Mouse (Mus musculus) stomach, embryonic 14.5 days (tissue): ENCODE data around the gene Gypa. TPM values are rescaled to one million over a fixed set of nuclear protein-coding genes. Genes with fewer than 3 reads are reported as not detected.

ENCODE experiments used
- ATAC-seq: fragments of 200-750 bp; cut with Nextera tagmentation; 2 replicates; pipeline ENCODE4 v1.8.0; 2017; ENCODE audit warnings: low read depth, moderate TSS enrichment; ENCODE audit not compliant: insufficient number of reproducible peaks, insufficient read depth, low FRiP score
- H3K27ac ChIP-seq: fragments of 300-500 bp; sonication (generic); 2 replicates; pipeline ENCODE4 v1.5.1; 2014; ENCODE audit warnings: mild to moderate bottlenecking, low read length, moderate library complexity, mixed read lengths
- H3K27me3 ChIP-seq: fragments of 300-500 bp; sonication (generic); 2 replicates; pipeline ENCODE4 v1.6.1; 2014; ENCODE audit warnings: low read length, control low read depth, mixed read lengths; ENCODE audit not compliant: control insufficient read depth, insufficient read depth
- H3K36me3 ChIP-seq: fragments of 300-500 bp; sonication (generic); 2 replicates; pipeline ENCODE4 v1.6.1; 2014; ENCODE audit warnings: mild to moderate bottlenecking, control low read depth, low read length, moderate library complexity, mixed read lengths; ENCODE audit not compliant: control insufficient read depth, insufficient read depth
- H3K4me1 ChIP-seq: fragments of 300-500 bp; sonication (generic); 2 replicates; pipeline ENCODE4 v1.6.1; 2014; ENCODE audit warnings: low read length, control low read depth, mixed read lengths; ENCODE audit not compliant: control insufficient read depth, insufficient read depth
- H3K4me2 ChIP-seq: fragments of 300-500 bp; sonication (generic); replicated peaks from 2 replicates; pipeline ENCODE4 v1.6.1; 2014; ENCODE audit warnings: low read depth, low read length, control low read depth
- H3K4me3 ChIP-seq: fragments of 300-500 bp; sonication (generic); 2 replicates; pipeline ENCODE4 v1.5.1; 2014; ENCODE audit warnings: low read depth, low read length, control low read depth
- H3K9ac ChIP-seq: fragments of 300-500 bp; sonication (generic); replicated peaks from 2 replicates; pipeline ENCODE4 v1.6.1; 2014; ENCODE audit warnings: low read depth, mild to moderate bottlenecking, control low read depth, low read length, moderate library complexity, mixed read lengths
- H3K9me3 ChIP-seq: fragments of 300-500 bp; sonication (generic); 2 replicates; pipeline ENCODE4 v1.6.1; 2016; ENCODE audit warnings: low read depth, low read length, control low read depth; ENCODE audit not compliant: control insufficient read depth
- WGBS: fragments of 180-500 bp; shearing (Covaris S2); extraction: QIAGEN DNeasy Blood & Tissue Kit; methylation state at CpG from one replicate; pipeline ENCODE4 v1.1.7; 2014; 5-methylcytosine and 5-hydroxymethylcytosine counted together
- polyA plus RNA-seq: library from polyadenylated mRNA; unstranded; fragments of >200 nt; fragmentation: Nextera tagmentation; extraction: Ambion mirVana; gene quantifications from 2 replicates; pipeline ENCODE4 v1.2.1, GENCODE M21; 2014

Gene Gypa
- polyA plus RNA-seq, result 2.5 and 4.0 TPM in 2 replicates

DNA sequence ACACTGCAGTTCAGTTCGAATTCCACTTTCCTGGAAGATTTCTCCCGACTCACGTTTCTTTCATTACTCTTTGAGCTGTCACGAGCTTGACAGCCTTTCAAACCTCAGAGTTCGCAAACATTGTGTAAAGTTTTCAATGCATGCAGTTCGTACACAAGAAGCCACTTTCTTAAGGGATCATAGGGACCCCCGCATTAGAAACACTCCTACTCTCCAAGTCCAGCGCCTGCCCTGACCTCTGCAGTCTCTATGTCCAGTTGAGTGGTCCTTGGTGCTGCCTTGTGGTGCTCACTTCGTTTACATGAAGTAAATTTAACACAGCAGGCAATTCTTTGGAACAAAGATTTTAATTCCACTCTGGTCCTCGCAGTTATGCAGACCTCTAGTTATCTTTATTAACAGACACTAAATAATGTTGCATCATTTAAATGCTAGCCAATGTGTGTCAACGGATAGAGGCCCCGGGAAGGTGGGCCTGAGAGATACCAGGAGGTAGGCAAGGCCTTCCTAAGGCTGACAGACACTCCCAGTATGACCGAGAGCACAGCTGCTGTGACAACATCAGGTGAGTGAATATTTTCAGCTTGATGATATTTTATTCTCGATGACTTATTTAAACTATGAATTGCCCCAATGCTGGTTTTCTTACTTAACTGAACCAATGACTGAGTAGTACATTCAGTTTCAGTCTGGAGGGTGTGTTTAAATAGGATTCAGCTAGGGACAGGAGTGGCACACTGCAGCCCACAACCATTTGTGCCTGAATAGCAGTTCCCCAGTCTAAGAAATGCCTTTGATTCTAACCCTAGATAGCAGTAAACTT lies at the start of gene Gypa:
Gene Gypa, plus strand, starts transcription at position 259 of the 823 bp plus-strand sequence.
- Histone ChIP-seq H3K36me3 (no peaks in the 10 kb centered on the region), H3K9me3 (no peaks in the 10 kb centered on the region), H3K9ac (no peak within 1 kb of the TSS; the same call in none of the 2 replicates), H3K4me1 (no peaks in the 10 kb centered on the region), H3K27ac (no peak within 1 kb of the TSS), H3K27me3 (no peaks in the 10 kb centered on the region), H3K4me3 (peak within 1 kb of the TSS; percentile 37), H3K4me2 (peak within 1 kb of the TSS; percentile 64)
- WGBS, result 24% methylated on average over 14 of the region's 14 CpGs
- ATAC-seq, result peak; percentile 79; the same call in 1 of the 2 replicates

DNA sequence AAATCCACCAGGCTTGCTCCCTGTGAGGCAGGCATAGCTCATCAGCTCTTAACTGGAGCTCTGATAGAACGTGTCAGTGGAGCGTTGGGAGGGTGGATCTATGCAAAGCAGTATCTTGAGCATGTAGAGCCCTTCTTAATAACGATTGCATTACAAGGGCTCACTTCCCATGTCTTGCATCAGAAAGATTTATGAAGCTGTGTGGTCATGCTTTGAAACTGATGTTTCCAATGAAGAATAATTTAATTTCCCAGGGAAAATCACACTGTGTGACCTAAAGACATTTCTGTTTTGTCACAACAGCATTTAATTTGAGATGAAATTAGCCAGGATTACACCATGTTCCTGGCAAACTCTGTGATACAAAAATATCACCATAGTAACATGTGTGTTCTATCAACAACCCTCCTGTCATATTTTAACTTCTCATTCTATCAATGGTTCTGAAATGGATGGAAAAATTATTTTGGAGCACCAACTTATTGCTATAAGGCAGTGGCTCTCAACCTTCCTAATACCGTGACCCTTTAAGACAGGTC lies 49.0 kb upstream of the Gypa start:
- no peak overlapping the region for H3K4me3 ChIP-seq
- no peaks in the 10 kb centered on the region for H3K27me3 ChIP-seq
- H3K27ac ChIP-seq, result no peak overlapping the region
- 76% methylated on average over 4 of the region's 4 CpGs for WGBS
- H3K36me3 ChIP-seq, result no peaks in the 10 kb centered on the region
- H3K4me1 ChIP-seq, result no peaks in the 10 kb centered on the region
- ATAC-seq, result no peak
- H3K4me2 ChIP-seq, result no peak overlapping the region
- no peak overlapping the region for H3K9ac ChIP-seq
- H3K9me3 ChIP-seq, result no peaks in the 10 kb centered on the region

DNA sequence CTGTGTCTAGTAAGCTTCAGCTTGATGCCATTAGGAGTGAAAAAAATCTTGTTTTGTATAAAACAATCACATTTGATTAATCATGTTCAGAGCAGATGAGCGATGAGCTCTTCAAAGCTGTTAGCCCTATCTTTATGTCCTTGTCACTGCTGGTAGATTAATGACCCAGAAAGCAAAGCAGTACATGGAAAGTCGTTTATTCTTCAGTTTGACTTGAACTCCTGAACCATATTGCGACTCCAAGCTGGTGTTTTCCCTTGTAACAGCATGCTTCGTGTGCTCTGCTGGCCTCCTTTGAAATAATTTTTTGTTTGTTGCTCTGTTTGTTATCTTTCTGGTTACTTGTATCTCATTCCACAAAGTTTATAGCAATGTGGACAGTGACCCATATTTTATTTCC lies 46.4 kb upstream of the Gypa start:
- WGBS, result 31% methylated on average over 4 of the region's 4 CpGs
- 0 out of 2 replicates have a peak, but pooled peaks cover 2% of the 10 kb centered on the region for H3K4me1 ChIP-seq
- ATAC-seq, result no peak

DNA sequence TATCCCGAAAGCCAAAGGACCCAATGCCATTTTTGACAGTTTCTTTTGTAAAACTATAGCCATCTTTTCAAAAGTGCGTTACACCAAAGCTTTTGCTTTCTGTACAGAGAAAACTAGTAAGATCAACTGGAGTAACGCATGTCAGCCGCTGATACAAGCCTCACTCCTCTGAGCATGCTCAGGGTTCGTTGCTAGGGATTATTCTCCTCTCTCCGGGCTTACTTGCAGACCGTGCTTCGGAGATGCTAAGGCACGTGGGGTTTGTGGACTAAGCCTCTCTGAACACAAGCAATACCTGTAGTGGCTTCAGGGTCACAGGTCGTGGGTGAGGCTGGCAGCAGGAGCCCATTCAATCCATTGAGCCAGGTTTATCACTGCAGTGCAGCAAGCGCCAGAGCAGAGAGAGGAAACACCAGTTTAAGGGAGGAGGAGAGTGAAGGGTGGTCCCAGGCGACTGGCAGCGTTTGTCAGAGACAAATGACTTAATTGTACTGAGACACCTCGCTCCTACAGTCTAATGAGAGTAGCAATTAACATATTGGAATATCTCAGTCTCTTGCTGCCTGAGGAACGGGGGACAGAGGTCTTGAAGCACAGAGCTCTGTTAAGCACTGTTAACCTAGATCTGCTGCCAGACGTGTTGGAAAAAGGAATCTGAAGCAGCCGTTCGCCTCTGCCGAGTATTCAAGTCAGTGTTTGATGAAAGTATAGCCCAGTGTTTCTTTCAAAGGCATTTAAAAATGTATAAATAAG lies 41.5 kb upstream of the Gypa start:
- Histone ChIP-seq H3K9me3 (no peaks in the 10 kb centered on the region), H3K27me3 (no peaks in the 10 kb centered on the region), H3K4me2 (no peak overlapping the region), H3K27ac (no peak overlapping the region), H3K4me1 (0 out of 2 replicates have a peak, but pooled peaks cover 2% of the 10 kb centered on the region), H3K36me3 (no peaks in the 10 kb centered on the region), H3K4me3 (no peak overlapping the region), H3K9ac (no peak overlapping the region)
- no peak for ATAC-seq
- 48% methylated on average over 19 of the region's 19 CpGs for WGBS

More for the DNA sequence above, 46.4 kb upstream of the Gypa start:
- Histone ChIP-seq H3K4me3 (no peak overlapping the region), H3K27ac (no peak overlapping the region), H3K9ac (no peak overlapping the region), H3K27me3 (no peaks in the 10 kb centered on the region), H3K36me3 (no peaks in the 10 kb centered on the region), H3K4me2 (no peak overlapping the region), H3K9me3 (no peaks in the 10 kb centered on the region)

DNA sequence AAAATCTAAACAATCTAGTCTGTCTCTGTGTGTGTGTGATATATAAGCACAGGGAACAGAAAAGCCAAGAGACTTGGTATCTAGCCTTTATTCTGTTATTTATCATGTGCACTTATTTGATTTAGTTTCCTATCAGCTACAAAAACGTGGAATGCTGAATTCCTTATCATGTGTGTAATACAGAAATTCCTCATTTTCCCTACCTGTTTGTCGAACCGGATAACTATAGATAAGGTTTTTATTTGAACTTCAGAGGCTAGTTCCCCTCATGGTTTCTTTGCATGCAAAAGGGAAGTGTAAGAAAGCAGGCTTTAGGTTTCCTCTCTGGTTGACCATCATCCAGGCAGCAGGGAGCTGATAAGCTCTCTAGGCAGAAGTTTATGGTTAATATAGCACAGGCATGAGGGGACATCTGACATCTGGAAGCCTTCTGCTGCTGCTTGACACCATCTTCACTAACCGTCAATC lies 30.1 kb upstream of the Gypa start:
- ATAC-seq, result no peak
- Histone ChIP-seq H3K27ac (no peak overlapping the region), H3K27me3 (no peaks in the 10 kb centered on the region), H3K36me3 (no peaks in the 10 kb centered on the region), H3K4me2 (no peak overlapping the region), H3K4me1 (no peaks in the 10 kb centered on the region), H3K9ac (no peak overlapping the region), H3K9me3 (no peaks in the 10 kb centered on the region), H3K4me3 (no peak overlapping the region)
- 55% methylated on average over 4 of the region's 4 CpGs for WGBS

DNA sequence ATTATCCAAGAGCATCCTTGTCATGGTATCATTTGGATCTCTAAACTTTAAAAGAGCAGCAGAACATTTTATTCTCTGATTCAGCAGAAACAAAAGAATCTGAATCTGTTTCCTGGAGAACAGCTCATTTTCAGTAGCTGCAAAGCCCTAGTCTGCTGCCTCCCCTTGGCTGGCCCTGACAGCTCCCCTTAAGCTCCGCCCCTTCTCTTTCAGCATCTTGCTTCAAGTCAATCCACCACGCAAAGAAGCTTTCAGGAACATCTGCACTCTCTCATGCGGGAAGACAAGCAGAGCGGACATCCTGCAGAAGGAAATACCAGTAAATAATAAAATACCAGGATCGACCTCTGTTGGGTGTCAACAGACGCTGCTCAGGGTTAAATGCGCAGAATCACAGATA lies 18.6 kb upstream of the Gypa start:
- peak; percentile 33; the same call in 1 of the 2 replicates for ATAC-seq
- Histone ChIP-seq H3K9me3 (no peaks in the 10 kb centered on the region), H3K36me3 (no peaks in the 10 kb centered on the region), H3K27me3 (no peaks in the 10 kb centered on the region), H3K4me1 (peaks cover 5% of the 10 kb centered on the region; the same call in 1 of the 2 replicates), H3K4me2 (no peak overlapping the region), H3K27ac (no peak overlapping the region), H3K9ac (no peak overlapping the region), H3K4me3 (no peak overlapping the region)
- 25% methylated on average over 7 of the region's 7 CpGs for WGBS

DNA sequence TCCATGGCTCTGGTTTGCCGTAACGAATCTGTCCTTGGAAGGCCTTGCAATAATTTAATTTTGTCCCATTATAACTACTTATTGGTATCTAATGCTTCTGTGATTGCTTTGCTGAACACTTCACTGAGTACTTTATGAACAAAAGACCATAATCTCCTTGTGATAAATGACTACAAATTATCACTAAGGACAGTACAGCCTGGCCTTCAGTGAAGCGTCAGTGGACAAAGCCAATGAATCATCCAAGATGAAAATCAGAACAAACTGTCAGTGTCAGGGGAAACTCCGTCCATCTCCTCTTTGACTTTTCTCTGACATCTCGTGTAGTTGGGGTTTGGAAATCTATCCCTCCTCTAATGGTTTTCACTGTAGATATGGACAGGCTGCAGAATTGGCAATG lies 15.4 kb upstream of the Gypa start:
- 77% methylated on average over 5 of the region's 5 CpGs for WGBS
- H3K4me1 ChIP-seq, result peaks cover 5% of the 10 kb centered on the region; the same call in 1 of the 2 replicates
- no peak overlapping the region for H3K4me3 ChIP-seq
- H3K9ac ChIP-seq, result no peak overlapping the region
- no peak for ATAC-seq
- no peaks in the 10 kb centered on the region for H3K36me3 ChIP-seq
- H3K4me2 ChIP-seq, result no peak overlapping the region
- no peaks in the 10 kb centered on the region for H3K27me3 ChIP-seq
- no peaks in the 10 kb centered on the region for H3K9me3 ChIP-seq
- no peak overlapping the region for H3K27ac ChIP-seq

DNA sequence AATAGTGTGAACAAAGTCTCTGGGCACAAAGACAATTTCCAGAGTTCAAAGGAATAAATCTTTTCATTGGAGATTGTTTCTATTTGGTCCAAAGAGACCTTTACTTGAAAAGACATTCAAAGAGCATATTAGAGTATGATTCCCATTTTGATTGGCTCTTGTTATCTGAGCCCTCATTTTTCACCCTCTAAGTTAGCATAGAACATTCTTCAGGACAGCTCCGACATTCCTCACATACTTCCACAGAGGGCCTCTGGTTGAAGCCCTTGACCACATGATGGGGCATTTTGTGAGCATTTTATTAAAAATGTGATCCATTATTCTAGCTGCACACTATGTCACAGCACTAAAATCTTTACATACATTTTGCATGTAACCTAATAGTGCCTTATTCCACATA lies 14.5 kb upstream of the Gypa start:
- no peak overlapping the region for H3K9ac ChIP-seq
- no peak overlapping the region for H3K27ac ChIP-seq
- no peak overlapping the region for H3K4me3 ChIP-seq
- no peak for ATAC-seq
- no peak overlapping the region for H3K4me2 ChIP-seq
- H3K9me3 ChIP-seq, result no peaks in the 10 kb centered on the region
- peaks cover 5% of the 10 kb centered on the region; the same call in 1 of the 2 replicates for H3K4me1 ChIP-seq
- WGBS, result 28% methylated on average over 1 of the region's 1 CpGs
- H3K27me3 ChIP-seq, result no peaks in the 10 kb centered on the region
- H3K36me3 ChIP-seq, result no peaks in the 10 kb centered on the region
